Mouse (Mus musculus) gonadal fat pad, adult 2 months (tissue): Measurements from ENCODE around the gene Wee2. TPM values are rescaled to one million over a fixed set of nuclear protein-coding genes. Genes with fewer than 3 reads are reported as not detected.

ENCODE experiments used
- DNase-seq: peaks from one replicate; pipeline ENCODE4 v3.0.0-alpha.2; 2012; ENCODE audit warnings: low read depth
- polyA plus RNA-seq: library from polyadenylated mRNA; depleted of rRNA; stranded (reverse); fragments of >200 nt; gene quantifications from 2 replicates; pipeline ENCODE4 v1.2.3, GENCODE M21; 2012; rRNA removed

The Wee2 gene
- polyA plus RNA-seq = 0.23 and 0.94 TPM in 2 replicates

GRCm38 (mm10) chr6:40438936-40439335 is at the start of gene Wee2:
Gene Wee2, plus strand, starts transcription at chr6:40439088.
- no peak for DNase-seq

- DNase-seq = no peak
Observed at GRCm38 (mm10) chr6:40390975-40391374, 47.9 kb upstream of the Wee2 start.

- DNase-seq = no peak
Observed at GRCm38 (mm10) chr6:40393213-40393612, 45.7 kb upstream of the Wee2 start.

- no peak for DNase-seq
Observed at GRCm38 (mm10) chr6:40402031-40402430, 36.9 kb upstream of the Wee2 start.

- DNase-seq = no peak
Observed at GRCm38 (mm10) chr6:40403640-40404285, 35.1 kb upstream of the Wee2 start.

- DNase-seq = no peak
Observed at GRCm38 (mm10) chr6:40411085-40411484, 27.8 kb upstream of the Wee2 start.

- no peak for DNase-seq
Observed at GRCm38 (mm10) chr6:40413046-40413445, 25.8 kb upstream of the Wee2 start.

GRCm38 (mm10) chr6:40413565-40413964 is 25.3 kb upstream of the Wee2 start:
- DNase-seq = no peak

GRCm38 (mm10) chr6:40415799-40416198 is 23.1 kb upstream of the Wee2 start:
- no peak for DNase-seq

GRCm38 (mm10) chr6:40418386-40418785 is 20.5 kb upstream of the Wee2 start:
- no peak for DNase-seq

GRCm38 (mm10) chr6:40421099-40421498 is 17.8 kb upstream of the Wee2 start:
- DNase-seq = no peak

- DNase-seq = no peak
Observed at GRCm38 (mm10) chr6:40423013-40423412, 15.9 kb upstream of the Wee2 start.

GRCm38 (mm10) chr6:40423774-40424173 is 15.1 kb upstream of the Wee2 start:
- no peak for DNase-seq

- no peak for DNase-seq
Observed at GRCm38 (mm10) chr6:40427441-40427840, 11.4 kb upstream of the Wee2 start.

GRCm38 (mm10) chr6:40428696-40429095 is 10.2 kb upstream of the Wee2 start:
- no peak for DNase-seq

GRCm38 (mm10) chr6:40429521-40429931 is 9.4 kb upstream of the Wee2 start:
- no peak for DNase-seq

GRCm38 (mm10) chr6:40430251-40430650 is 8.6 kb upstream of the Wee2 start:
- no peak for DNase-seq

GRCm38 (mm10) chr6:40430878-40431277 is 8.0 kb upstream of the Wee2 start:
- no peak for DNase-seq

- no peak for DNase-seq
Observed at GRCm38 (mm10) chr6:40431356-40431755, 7.5 kb upstream of the Wee2 start.

- no peak for DNase-seq
Observed at GRCm38 (mm10) chr6:40431812-40432211, 7.1 kb upstream of the Wee2 start.

GRCm38 (mm10) chr6:40432346-40433275 is 6.3 kb upstream of the Wee2 start:
- DNase-seq = no peak

- no peak for DNase-seq
Observed at GRCm38 (mm10) chr6:40434697-40435096, 4.2 kb upstream of the Wee2 start.
